Mouse (Mus musculus): Measurements from ENCODE around the gene Slc12a9. TPM values are rescaled to one million over a fixed set of nuclear protein-coding genes. Genes with fewer than 3 reads are reported as not detected.
"Not testable (repeated sequence)": the region's sequence is repeated elsewhere in the genome, so short reads cannot be mapped to it uniquely, and the experiment has no call there.

Gene Slc12a9
- total RNA-seq, 2 experiments from 2014 or later = 2.7 to 3.0 TPM

GRCm38 (mm10) chr5:137293282-137293681, 40.1 kb downstream of the Slc12a9 start:
- intact Hi-C loops (cut with DNase I) = loop anchor here (5.0 kb wide), 1 partner anchor 209 kb away; the partner anchor contains the start of gene Pop7
- peak; percentile 61 for DNase-seq (ENCODE audit: low spot score)

GRCm38 (mm10) chr5:137291381-137291926, 41.9 kb downstream of the Slc12a9 start:
- intact Hi-C loops (cut with DNase I) = loop anchor here (2.0 to 5.0 kb wide), 2 partner anchors 89 to 211 kb away; partner anchors contain the start of gene Pop7
- DNase-seq (ENCODE audit: low spot score) = no peak

GRCm38 (mm10) chr5:137290677-137291076, 42.7 kb downstream of the Slc12a9 start:
- intact Hi-C loops (cut with DNase I) = loop anchor here (2.0 to 5.0 kb wide), 2 partner anchors 90 to 212 kb away; partner anchors contain the start of gene Pop7

GRCm38 (mm10) chr5:137289591-137290365, 43.6 kb downstream of the Slc12a9 start:
- DNase-seq (ENCODE audit: low spot score) = no peak
- intact Hi-C loops (cut with DNase I) = loop anchor here (2.0 to 5.0 kb wide), 2 partner anchors 91 to 213 kb away; partner anchors contain the start of gene Pop7

More at GRCm38 (mm10) chr5:137290677-137291076, 42.7 kb downstream of the Slc12a9 start:
- DNase-seq (ENCODE audit: low spot score) = no peak

- intact Hi-C loops (cut with DNase I) = no loop called here
- DNase-seq (ENCODE audit: low spot score) = no peak
These were observed 44.4 kb downstream of the Slc12a9 start for GRCm38 (mm10) chr5:137288999-137289470.

- DNase-seq (ENCODE audit: low spot score) = no peak
- intact Hi-C loops (cut with DNase I) = loop anchor here (1.0 kb wide), 1 partner anchor 129 kb away; no protein-coding TSS in a partner anchor
These were observed 45.2 kb downstream of the Slc12a9 start for GRCm38 (mm10) chr5:137287953-137288743.

- intact Hi-C loops (cut with DNase I) = loop anchor here (1.0 kb wide), 1 partner anchor 128 kb away; no protein-coding TSS in a partner anchor
- no peak for DNase-seq (ENCODE audit: low spot score)
These were observed 46.1 kb downstream of the Slc12a9 start, which contains the start of gene Ache for GRCm38 (mm10) chr5:137287032-137287952. Gene Ache, plus strand, starts transcription at chr5:137287519.

- peak; percentile 75 for DNase-seq (ENCODE audit: low spot score)
- intact Hi-C loops (cut with DNase I) = loop anchor here (1.0 kb wide), 2 partner anchors 127 to 155 kb away; no protein-coding TSS in a partner anchor
These were observed 46.8 kb downstream of the Slc12a9 start for GRCm38 (mm10) chr5:137286655-137287031.

- DNase-seq (ENCODE audit: low spot score) = no peak
- intact Hi-C loops (cut with DNase I) = loop anchor here (1.0 kb wide), 1 partner anchor 155 kb away; no protein-coding TSS in a partner anchor
These were observed 47.4 kb downstream of the Slc12a9 start for GRCm38 (mm10) chr5:137285986-137286385.

GRCm38 (mm10) chr5:137285045-137285444, 48.4 kb downstream of the Slc12a9 start:
- DNase-seq (ENCODE audit: low spot score) = no peak
- intact Hi-C loops (cut with DNase I) = no loop called here

GRCm38 (mm10) chr5:137284411-137284810, 49.0 kb downstream of the Slc12a9 start:
- DNase-seq (ENCODE audit: low spot score); intact Hi-C loops (cut with DNase I): not testable (repeated sequence)

GRCm38 (mm10) chr5:137277360-137278342, 55.7 kb downstream of the Slc12a9 start:
- intact Hi-C loops (cut with DNase I) = no loop called here
- DNase-seq (ENCODE audit: low spot score) = no peak

- peak; percentile 42 for DNase-seq (ENCODE audit: low spot score)
- intact Hi-C loops (cut with DNase I) = no loop called here
These were observed 65.1 kb downstream of the Slc12a9 start for GRCm38 (mm10) chr5:137268131-137268910.

GRCm38 (mm10) chr5:137264787-137265186, 68.6 kb downstream of the Slc12a9 start:
- no peak for DNase-seq (ENCODE audit: low spot score)
- intact Hi-C loops (cut with DNase I) = no loop called here
